Comparison of ENCODE assay signal across 25 mouse cellular contexts in genomic region chr6:28258440-28258839, GRCm38 (mm10).
DNase-seq lines count a peak whose midpoint lies in the region; ATAC-seq and TF ChIP-seq lines count a peak whose summit lies in the region.
"Had no signal": no experiment of that assay in that cellular context is flagged by ENCODE, and none has a peak within 500 bp of the region (broad histone marks: within the 10 kb centered on the region; RNA-seq: fewer than 3 reads in every experiment).

No protein-coding gene starts in this region.

- TF ChIP-seq POLR2A in MEL (IDR thresholded peaks at IDR 0.05; ENCODE audit: control insufficient read depth in 1 of 2, insufficient read depth in 1 of 2, low read depth in 1 of 2, low read length in 2 of 2, poor library complexity in 1 of 2): no peak; a peak in 1 of 4 replicates

- TF ChIP-seq RAD21 in MEL (IDR thresholded peaks at IDR 0.05; ENCODE audit: low read depth, low read length): no peak

- no peak for DNase-seq in liver, embryonic 11.5 days (ENCODE audit: low spot score)
- DNase-seq in liver (no peak), MEL (ENCODE audit: low read depth, low spot score) (peak; percentile 59)
- no peak for DNase-seq in liver, embryonic 14.5 days (ENCODE audit: low read depth in 3 of 3, low spot score in 3 of 3)
- DNase-seq in kidney, postnatal 10 days: no peak
- no peak for DNase-seq in adrenal gland, postnatal 10 days
- DNase-seq in yolk sac, embryonic 10.5 days (ENCODE audit: low spot score): no peak
- DNase-seq: adrenal gland, postnatal 14 days; B cell, adult 2 months; cerebellum, adult 11-12 months; cerebellum, adult 8-10 months; cerebellum, postnatal 14 days; gastrocnemius, postnatal 25 days; heart, adult 18-20 months; heart, postnatal 10 days; heart, postnatal 36 days had no signal

- H3K9me3 ChIP-seq in liver, embryonic 11.5 days (ENCODE audit: control insufficient read depth, low read length): no peaks in the 10 kb centered on the region
- H3K9me3 ChIP-seq in MEL (replicated peaks; ENCODE audit: insufficient read depth, low read length): no peaks in the 10 kb centered on the region
- no peaks in the 10 kb centered on the region for H3K9me3 ChIP-seq in liver, embryonic 14.5 days (ENCODE audit: control insufficient read depth, low read length)
- H3K9me3 ChIP-seq: forebrain, embryonic 12.5 days; forebrain, embryonic 15.5 days; heart, embryonic 12.5 days; heart, embryonic 15.5 days; hindbrain, embryonic 13.5 days had no signal

- no peak overlapping the region for H3K4me3 ChIP-seq in liver, embryonic 11.5 days (ENCODE audit: low read depth, low read length)
- no peak overlapping the region; a peak in 1 of 4 replicates for H3K4me3 ChIP-seq in MEL (ENCODE audit: control insufficient read depth in 1 of 2, insufficient read depth in 1 of 2, low read depth in 2 of 2, low read length in 2 of 2)
- H3K4me3 ChIP-seq in liver, embryonic 14.5 days (ENCODE audit: insufficient read depth in 1 of 2, low read depth in 2 of 2, low read length in 2 of 2): peak overlapping the region in 1 of 2 experiments; percentile 5; a peak in 1 of 4 replicates
- H3K4me3 ChIP-seq: forebrain, embryonic 12.5 days; forebrain, embryonic 15.5 days; heart, embryonic 12.5 days; heart, embryonic 15.5 days; hindbrain, embryonic 10.5 days; hindbrain, embryonic 13.5 days had no signal

- H3K4me2 ChIP-seq in liver, embryonic 11.5 days: peak overlapping the region; percentile 49
- H3K4me2 ChIP-seq in liver, embryonic 14.5 days (ENCODE audit: low read depth): peak overlapping the region; percentile 36
- H3K4me2 ChIP-seq: forebrain, embryonic 12.5 days; forebrain, embryonic 15.5 days; heart, embryonic 12.5 days; heart, embryonic 15.5 days; hindbrain, embryonic 13.5 days had no signal

- H3K36me3 ChIP-seq in liver, embryonic 11.5 days (ENCODE audit: control insufficient read depth, insufficient read depth, low read length): peaks cover 14% of the 10 kb centered on the region; the same call in 1 of the 2 replicates
- peaks cover 38 to 58% of the 10 kb centered on the region in 2 experiments for H3K36me3 ChIP-seq in MEL (ENCODE audit: control insufficient read depth in 1 of 2, insufficient read depth in 2 of 2, low read length in 2 of 2)
- H3K36me3 ChIP-seq in liver, embryonic 14.5 days (replicated peaks; ENCODE audit: control insufficient read depth, insufficient read depth, low read depth): peaks cover 44% of the 10 kb centered on the region

- TF ChIP-seq EP300 in MEL (IDR thresholded peaks at IDR 0.05; ENCODE audit: low read depth in 1 of 2, low read length in 2 of 2): peak; percentile 56 to 63; a peak in 3 of 4 replicates
- no peak for TF ChIP-seq EP300 in liver, embryonic 14.5 days (IDR thresholded peaks at IDR 0.05; ENCODE audit: low read depth)

- H3K27ac ChIP-seq in liver, embryonic 11.5 days (ENCODE audit: low read depth, low read length): no peak overlapping the region
- peak overlapping the region; percentile 54; the same call in 1 of the 2 replicates for H3K27ac ChIP-seq in MEL (ENCODE audit: control insufficient read depth, low read depth, low read length)
- no peak overlapping the region for H3K27ac ChIP-seq in liver, embryonic 14.5 days
- H3K27ac ChIP-seq: forebrain, embryonic 12.5 days; forebrain, embryonic 15.5 days; heart, embryonic 15.5 days; hindbrain, embryonic 10.5 days; hindbrain, embryonic 13.5 days had no signal

- no peaks in the 10 kb centered on the region for H3K27me3 ChIP-seq in liver, embryonic 11.5 days (replicated peaks; ENCODE audit: control insufficient read depth, insufficient read depth, low read length)
- H3K27me3 ChIP-seq in MEL (ENCODE audit: control insufficient read depth in 1 of 2, insufficient read depth in 2 of 2, low read length in 2 of 2): no peaks in the 10 kb centered on the region
- no peaks in the 10 kb centered on the region for H3K27me3 ChIP-seq in liver, embryonic 14.5 days (ENCODE audit: control insufficient read depth, insufficient read depth, low read length)
- H3K27me3 ChIP-seq: CH12.LX; forebrain, embryonic 12.5 days; forebrain, embryonic 15.5 days; heart, embryonic 12.5 days; heart, embryonic 15.5 days; hindbrain, embryonic 13.5 days; Patski had no signal

- no peak for ATAC-seq in liver, embryonic 11.5 days (replicated peaks; ENCODE audit: low FRiP score)
- ATAC-seq in liver, embryonic 14.5 days (ENCODE audit: insufficient read depth): no peak
- ATAC-seq: forebrain, embryonic 15.5 days; hindbrain, embryonic 16.5 days; Patski had no signal

- peaks cover 40% of the 10 kb centered on the region for H3K79me2 ChIP-seq in MEL (ENCODE audit: control insufficient read depth, insufficient read depth, low read length, poor library complexity)

- 51% methylated on average over 1 of the region's 1 CpGs for WGBS in liver, embryonic 11.5 days
- 8% methylated on average over 1 of the region's 1 CpGs for WGBS in liver, embryonic 14.5 days (ENCODE audit: insufficient replicate concordance)

- no peak for TF ChIP-seq CTCF in MEL (IDR thresholded peaks at IDR 0.05 in 2 of 3, conservative IDR thresholded peaks at IDR 0.05 in 1 of 3; ENCODE audit: control insufficient read depth in 1 of 3, insufficient read depth in 1 of 3, low read depth in 2 of 3, low read length in 3 of 3, poor library complexity in 1 of 3, severe bottlenecking in 1 of 3)
- TF ChIP-seq CTCF in liver, embryonic 14.5 days (IDR thresholded peaks at IDR 0.05; ENCODE audit: low read depth): no peak

- peaks cover 3% of the 10 kb centered on the region; the same call in 1 of the 2 replicates for H3K4me1 ChIP-seq in liver, embryonic 11.5 days (replicated peaks; ENCODE audit: control insufficient read depth, insufficient read depth, low read length)
- peaks cover 12 to 16% of the 10 kb centered on the region in 2 experiments for H3K4me1 ChIP-seq in MEL (ENCODE audit: control insufficient read depth in 1 of 2, insufficient read depth in 2 of 2, low read length in 2 of 2)
- H3K4me1 ChIP-seq in liver, embryonic 14.5 days (replicated peaks; ENCODE audit: control insufficient read depth in 2 of 2, insufficient read depth in 2 of 2, low read length in 1 of 2): peaks cover 3 to 17% of the 10 kb centered on the region in 2 experiments; a peak in 2 of 4 replicates

- no peak overlapping the region for H3K9ac ChIP-seq in liver, embryonic 11.5 days (ENCODE audit: low read depth, low read length)
- H3K9ac ChIP-seq in MEL (ENCODE audit: control insufficient read depth, low read depth, low read length, poor library complexity, severe bottlenecking): no peak overlapping the region
- no peak overlapping the region for H3K9ac ChIP-seq in liver, embryonic 14.5 days (replicated peaks)
- H3K9ac ChIP-seq: forebrain, embryonic 12.5 days; forebrain, embryonic 15.5 days; heart, embryonic 12.5 days; heart, embryonic 15.5 days; hindbrain, embryonic 13.5 days had no signal

TF ChIP-seq in MEL, 35 proteins besides CTCF, POLR2A, EP300 and RAD21:
- TF ChIP-seq RCOR1 (IDR thresholded peaks at IDR 0.05; ENCODE audit: low read depth, low read length): peak; percentile 40; the same call in 1 of the 2 replicates
- TF ChIP-seq TAL1 (IDR thresholded peaks at IDR 0.05; ENCODE audit: low read length): 0 out of 2 replicates have a peak, but pooled peaks have one; percentile 4
- TF ChIP-seq GATA1 (IDR thresholded peaks at IDR 0.05; ENCODE audit: low read depth, low read length): peak; percentile 53
- TF ChIP-seq ZKSCAN1 (IDR thresholded peaks at IDR 0.05; ENCODE audit: low read depth, low read length): no peak
- no peak for TF ChIP-seq POLR2AphosphoS5 (IDR thresholded peaks at IDR 0.05; ENCODE audit: borderline replicate concordance, low read depth, low read length)
- no peak for TF ChIP-seq ZC3H11A (IDR thresholded peaks at IDR 0.05; ENCODE audit: low read depth, low read length)
- TF ChIP-seq ZNF384 (IDR thresholded peaks at IDR 0.05; ENCODE audit: low read depth, low read length): no peak
